Mouse (Mus musculus): ENCODE measurements at regions not wholly inside any gene's neighbourhood (a gene's known extent, or its start where the extent isn't known, plus 50 kb on each side); places are given as distances from the start of the nearest gene placed in this dataset.

- Histone ChIP-seq H3K27me3 (ENCODE audit: low read depth, poor library complexity, severe bottlenecking) (no peaks in the 10 kb centered on the region), H3K4me3 (no peak overlapping the region), H3K27ac (replicated peaks) (no peak overlapping the region), H3K9me3 (replicated peaks) (no peaks in the 10 kb centered on the region), H3K36me3 (no peaks in the 10 kb centered on the region), H3K4me1 (peaks cover 4% of the 10 kb centered on the region)
- 49% methylated on average over 1 of the region's 1 CpGs for WGBS
- DNase-seq (ENCODE audit: low spot score), result no peak
Measured at GRCm38 (mm10) chr9:78964813-78965212, 349.5 kb downstream of the Cd109 start.

GRCm38 (mm10) chr9:78965226-78965950 lies 350.0 kb downstream of the Cd109 start:
- DNase-seq (ENCODE audit: low spot score), result no peak
- H3K27me3 ChIP-seq (ENCODE audit: low read depth, poor library complexity, severe bottlenecking), result no peaks in the 10 kb centered on the region
- no peak overlapping the region for H3K27ac ChIP-seq (replicated peaks)
- H3K9me3 ChIP-seq (replicated peaks), result no peaks in the 10 kb centered on the region
- H3K4me1 ChIP-seq, result peaks cover 4% of the 10 kb centered on the region
- WGBS, result 78% methylated on average over 14 of the region's 14 CpGs
- H3K36me3 ChIP-seq, result no peaks in the 10 kb centered on the region
- H3K4me3 ChIP-seq, result no peak overlapping the region

- Histone ChIP-seq H3K9me3 (replicated peaks) (no peaks in the 10 kb centered on the region), H3K4me1 (no peaks in the 10 kb centered on the region), H3K27me3 (ENCODE audit: low read depth, poor library complexity, severe bottlenecking) (no peaks in the 10 kb centered on the region), H3K36me3 (no peaks in the 10 kb centered on the region), H3K4me3 (no peak overlapping the region), H3K27ac (replicated peaks) (no peak overlapping the region)
- WGBS, result 79% methylated on average over 3 of the region's 3 CpGs
- no peak for DNase-seq (ENCODE audit: low spot score)
Measured at GRCm38 (mm10) chr9:78971731-78972130, 356.4 kb downstream of the Cd109 start.

GRCm38 (mm10) chr9:78983734-78984133 lies 368.4 kb downstream of the Cd109 start:
- DNase-seq (ENCODE audit: low spot score), result no peak
- H3K9me3 ChIP-seq (replicated peaks), result no peaks in the 10 kb centered on the region
- H3K4me1 ChIP-seq, result no peaks in the 10 kb centered on the region
- WGBS, result 88% methylated on average over 2 of the region's 2 CpGs
- H3K36me3 ChIP-seq, result no peaks in the 10 kb centered on the region
- no peak overlapping the region for H3K4me3 ChIP-seq
- no peaks in the 10 kb centered on the region for H3K27me3 ChIP-seq (ENCODE audit: low read depth, poor library complexity, severe bottlenecking)
- no peak overlapping the region for H3K27ac ChIP-seq (replicated peaks)

- Histone ChIP-seq H3K36me3 (no peaks in the 10 kb centered on the region), H3K9me3 (replicated peaks) (no peaks in the 10 kb centered on the region), H3K27ac (replicated peaks) (no peak overlapping the region), H3K4me1 (no peaks in the 10 kb centered on the region), H3K27me3 (ENCODE audit: low read depth, poor library complexity, severe bottlenecking) (no peaks in the 10 kb centered on the region), H3K4me3 (no peak overlapping the region)
- 90% methylated on average over 5 of the region's 5 CpGs for WGBS
- DNase-seq (ENCODE audit: low spot score), result no peak
Measured at GRCm38 (mm10) chr9:78985184-78985864, 370.0 kb downstream of the Cd109 start.

- DNase-seq (ENCODE audit: low spot score), result no peak
- Histone ChIP-seq H3K4me1 (no peaks in the 10 kb centered on the region), H3K27me3 (ENCODE audit: low read depth, poor library complexity, severe bottlenecking) (no peaks in the 10 kb centered on the region), H3K36me3 (no peaks in the 10 kb centered on the region), H3K27ac (replicated peaks) (no peak overlapping the region), H3K9me3 (replicated peaks) (no peaks in the 10 kb centered on the region), H3K4me3 (no peak overlapping the region)
- WGBS, result 89% methylated on average over 4 of the region's 4 CpGs
Measured at GRCm38 (mm10) chr9:78991310-78991709, 376.0 kb downstream of the Cd109 start.

GRCm38 (mm10) chr9:79001081-79001480 lies 385.7 kb downstream of the Cd109 start:
- H3K4me3 ChIP-seq, result no peak overlapping the region
- H3K9me3 ChIP-seq (replicated peaks), result no peaks in the 10 kb centered on the region
- no peaks in the 10 kb centered on the region for H3K4me1 ChIP-seq
- DNase-seq (ENCODE audit: low spot score), result no peak
- H3K27ac ChIP-seq (replicated peaks), result no peak overlapping the region
- H3K27me3 ChIP-seq (ENCODE audit: low read depth, poor library complexity, severe bottlenecking), result no peaks in the 10 kb centered on the region
- H3K36me3 ChIP-seq, result no peaks in the 10 kb centered on the region

GRCm38 (mm10) chr9:79001930-79002329 lies 386.6 kb downstream of the Cd109 start:
- no peaks in the 10 kb centered on the region for H3K36me3 ChIP-seq
- no peaks in the 10 kb centered on the region for H3K27me3 ChIP-seq (ENCODE audit: low read depth, poor library complexity, severe bottlenecking)
- H3K9me3 ChIP-seq (replicated peaks), result no peaks in the 10 kb centered on the region
- WGBS, result 96% methylated on average over 1 of the region's 1 CpGs
- no peaks in the 10 kb centered on the region for H3K4me1 ChIP-seq
- DNase-seq (ENCODE audit: low spot score), result no peak
- H3K27ac ChIP-seq (replicated peaks), result no peak overlapping the region
- no peak overlapping the region for H3K4me3 ChIP-seq

- Histone ChIP-seq H3K4me1 (no peaks in the 10 kb centered on the region), H3K9me3 (replicated peaks) (no peaks in the 10 kb centered on the region), H3K4me3 (no peak overlapping the region), H3K27me3 (ENCODE audit: low read depth, poor library complexity, severe bottlenecking) (no peaks in the 10 kb centered on the region), H3K36me3 (no peaks in the 10 kb centered on the region), H3K27ac (replicated peaks) (no peak overlapping the region)
- DNase-seq (ENCODE audit: low spot score), result no peak
- WGBS, result 80% methylated on average over 3 of the region's 3 CpGs
Measured at GRCm38 (mm10) chr9:79004296-79004980, 389.1 kb downstream of the Cd109 start.

- DNase-seq (ENCODE audit: low spot score), result no peak
- Histone ChIP-seq H3K9me3 (replicated peaks) (no peaks in the 10 kb centered on the region), H3K4me1 (no peaks in the 10 kb centered on the region), H3K4me3 (no peak overlapping the region), H3K36me3 (no peaks in the 10 kb centered on the region), H3K27me3 (ENCODE audit: low read depth, poor library complexity, severe bottlenecking) (no peaks in the 10 kb centered on the region), H3K27ac (replicated peaks) (no peak overlapping the region)
- 93% methylated on average over 2 of the region's 2 CpGs for WGBS
Measured at GRCm38 (mm10) chr9:79022291-79022690, 406.9 kb downstream of the Cd109 start.

GRCm38 (mm10) chr9:79028234-79028633 lies 412.9 kb downstream of the Cd109 start:
- H3K27me3 ChIP-seq (ENCODE audit: low read depth, poor library complexity, severe bottlenecking), result no peaks in the 10 kb centered on the region
- no peak overlapping the region for H3K4me3 ChIP-seq
- no peak overlapping the region for H3K27ac ChIP-seq (replicated peaks)

GRCm38 (mm10) chr9:79029456-79029855 lies 414.1 kb downstream of the Cd109 start:
- no peaks in the 10 kb centered on the region for H3K27me3 ChIP-seq (ENCODE audit: low read depth, poor library complexity, severe bottlenecking)
- H3K4me3 ChIP-seq, result no peak overlapping the region
- H3K27ac ChIP-seq (replicated peaks), result no peak overlapping the region
- H3K36me3 ChIP-seq, result no peaks in the 10 kb centered on the region
- no peak for DNase-seq (ENCODE audit: low spot score)
- no peaks in the 10 kb centered on the region for H3K4me1 ChIP-seq
- H3K9me3 ChIP-seq (replicated peaks), result no peaks in the 10 kb centered on the region
- 86% methylated on average over 9 of the region's 9 CpGs for WGBS

More at GRCm38 (mm10) chr9:79028234-79028633, 412.9 kb downstream of the Cd109 start:
- no peak for DNase-seq (ENCODE audit: low spot score)
- Histone ChIP-seq H3K9me3 (replicated peaks) (no peaks in the 10 kb centered on the region), H3K36me3 (no peaks in the 10 kb centered on the region), H3K4me1 (no peaks in the 10 kb centered on the region)
- 94% methylated on average over 6 of the region's 6 CpGs for WGBS

GRCm38 (mm10) chr9:79035677-79036076 lies 420.3 kb downstream of the Cd109 start:
- Histone ChIP-seq H3K9me3 (replicated peaks) (no peaks in the 10 kb centered on the region), H3K4me3 (no peak overlapping the region), H3K27me3 (ENCODE audit: low read depth, poor library complexity, severe bottlenecking) (no peaks in the 10 kb centered on the region), H3K4me1 (no peaks in the 10 kb centered on the region), H3K36me3 (no peaks in the 10 kb centered on the region), H3K27ac (replicated peaks) (no peak overlapping the region)
- 89% methylated on average over 2 of the region's 2 CpGs for WGBS
- no peak for DNase-seq (ENCODE audit: low spot score)
